Mouse (Mus musculus): Measurements from ENCODE around the gene Procr. TPM values are rescaled to one million over a fixed set of nuclear protein-coding genes. Genes with fewer than 3 reads are reported as not detected.
A peak's percentile ranks its signal among the peaks of the same experiment; 100 is the strongest.

Gene Procr
- polyA plus RNA-seq, 1 experiment, result 9.0 TPM

DNA sequence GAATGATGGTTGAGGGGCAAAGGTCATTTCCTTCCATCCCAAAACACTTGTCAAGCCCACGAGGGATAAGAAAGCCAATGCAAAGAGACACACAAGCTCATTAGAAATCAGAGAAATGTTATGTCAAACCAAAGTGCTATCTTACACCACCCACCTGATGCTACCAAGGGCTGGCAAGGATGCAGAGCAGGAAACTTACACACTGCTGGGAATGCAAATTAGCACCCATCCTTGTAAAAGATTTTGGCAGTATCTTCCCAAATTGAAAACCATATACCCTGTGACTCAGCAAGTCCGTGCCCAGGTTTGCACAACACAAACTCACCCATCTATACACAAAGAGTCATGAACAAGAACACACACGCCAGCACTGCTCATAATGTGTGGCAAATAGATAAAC, 5.4 kb upstream of the Procr start:
- Histone ChIP-seq H3K27ac (ENCODE audit: insufficient read depth, low read length) (no peak overlapping the region), H3K4me1 (ENCODE audit: control insufficient read depth, insufficient read depth, insufficient read length) (no peaks in the 10 kb centered on the region), H3K27me3 (ENCODE audit: control insufficient read depth, insufficient read depth, low read length) (peaks cover 2% of the 10 kb centered on the region; the same call in 1 of the 2 replicates), H3K4me3 (ENCODE audit: extremely low read depth, insufficient read depth, insufficient read length) (no peak overlapping the region), H3K36me3 (ENCODE audit: control insufficient read depth, insufficient read depth, low read length) (no peaks in the 10 kb centered on the region)
- TF ChIP-seq POLR2A (IDR thresholded peaks at IDR 0.05; ENCODE audit: low read depth, low read length) (no peak), CTCF (IDR thresholded peaks at IDR 0.05; ENCODE audit: extremely low read depth, insufficient read depth, insufficient read length, insufficient replicate concordance) (no peak)
- 64% methylated on average over 3 of the region's 3 CpGs for WGBS
- no peak for DNase-seq (ENCODE audit: low read depth in 1 of 2, low spot score in 2 of 2)

DNA sequence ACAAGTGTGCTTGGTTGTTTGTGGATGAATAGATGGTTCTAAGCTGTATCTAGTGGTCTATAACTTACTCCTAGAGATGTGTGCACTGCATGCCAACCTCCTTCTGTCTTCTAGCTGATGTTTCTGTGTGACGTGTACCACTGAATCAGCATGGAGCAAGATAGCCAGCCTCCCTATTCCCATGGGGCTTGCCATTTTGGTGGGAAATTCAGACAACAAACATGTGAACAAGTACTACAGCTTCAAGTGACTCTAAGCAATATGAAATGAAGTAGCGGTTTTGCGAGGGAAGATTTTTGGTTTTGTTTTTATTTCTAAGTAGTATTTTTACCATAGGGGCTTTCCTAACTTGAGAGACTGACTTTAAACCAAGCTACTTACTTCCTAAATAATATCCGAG, 1.5 kb upstream of the Procr start:
- DNase-seq (ENCODE audit: low read depth in 1 of 2, low spot score in 2 of 2), result no peak
- no peak overlapping the region for H3K27ac ChIP-seq (ENCODE audit: insufficient read depth, low read length)
- peaks cover 3% of the 10 kb centered on the region for H3K27me3 ChIP-seq (ENCODE audit: control insufficient read depth, insufficient read depth, low read length)
- no peaks in the 10 kb centered on the region; the same call in 1 of the 2 replicates for H3K4me1 ChIP-seq (ENCODE audit: control insufficient read depth, insufficient read depth, insufficient read length)
- 80% methylated on average over 4 of the region's 4 CpGs for WGBS
- no peaks in the 10 kb centered on the region for H3K36me3 ChIP-seq (ENCODE audit: control insufficient read depth, insufficient read depth, low read length)
- no peak overlapping the region for H3K4me3 ChIP-seq (ENCODE audit: extremely low read depth, insufficient read depth, insufficient read length)
- TF ChIP-seq CTCF (IDR thresholded peaks at IDR 0.05; ENCODE audit: extremely low read depth, insufficient read depth, insufficient read length, insufficient replicate concordance) (no peak), POLR2A (IDR thresholded peaks at IDR 0.05; ENCODE audit: low read depth, low read length) (no peak)

DNA sequence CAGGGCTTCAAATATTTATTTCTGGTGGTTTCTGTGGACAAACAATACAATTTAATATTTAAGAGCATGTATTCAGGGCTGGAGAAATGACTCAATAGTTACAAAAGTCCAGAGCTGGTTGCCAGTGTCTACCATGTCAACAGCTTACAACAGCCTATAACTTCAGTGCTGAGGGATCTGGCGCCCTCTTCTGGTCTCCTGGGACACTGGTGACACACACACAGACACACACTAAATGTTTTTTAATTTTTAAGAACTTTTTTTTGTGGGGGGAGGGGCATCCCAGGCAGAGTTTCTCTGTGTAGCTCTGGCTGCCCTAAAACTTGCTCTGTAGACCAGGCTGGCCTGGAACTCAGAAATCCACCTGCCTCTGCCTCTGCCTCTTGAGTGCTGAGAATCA, 4.8 kb downstream of the Procr start:
- peak; percentile 7 to 25 for DNase-seq (ENCODE audit: low read depth in 1 of 2, low spot score in 2 of 2)

DNA sequence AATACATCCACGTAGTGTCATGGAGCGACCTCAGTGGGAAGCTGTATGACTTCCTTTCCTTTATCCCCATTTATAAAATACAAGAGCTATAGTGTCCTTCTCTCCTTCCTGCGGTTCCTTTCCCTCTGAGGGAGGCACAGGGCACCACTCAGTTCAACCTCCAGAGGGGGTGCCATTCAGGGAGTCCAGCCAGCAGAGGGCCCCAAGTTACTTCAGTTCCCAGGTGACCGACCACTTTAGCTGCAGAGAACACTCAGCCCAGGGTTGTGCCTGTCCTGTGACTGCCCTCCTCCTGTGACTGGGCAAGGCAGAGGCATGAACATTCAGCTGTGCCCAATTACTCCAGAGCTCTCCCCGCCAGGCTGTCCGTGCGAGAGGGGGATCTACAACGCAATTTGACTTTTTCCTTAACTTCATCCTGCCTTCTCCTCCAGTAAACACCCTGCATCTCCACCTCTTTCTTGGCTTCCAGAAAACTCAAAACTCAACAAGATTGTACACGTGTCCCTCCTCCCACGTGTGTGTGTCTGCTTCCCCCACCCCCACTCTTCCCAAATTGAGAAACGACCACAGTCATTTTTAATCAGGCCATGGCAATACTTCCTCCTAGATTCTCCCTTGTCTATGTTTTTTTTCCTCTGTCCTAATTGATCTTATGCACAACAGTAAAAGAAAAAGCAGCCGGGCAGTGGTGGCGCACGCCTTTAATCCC, 6.1 kb downstream of the Procr start:
- TF ChIP-seq CTCF (IDR thresholded peaks at IDR 0.05; ENCODE audit: extremely low read depth, insufficient read depth, insufficient read length, insufficient replicate concordance), result no peak
- no peak for TF ChIP-seq POLR2A (IDR thresholded peaks at IDR 0.05; ENCODE audit: low read depth, low read length)
- Histone ChIP-seq H3K27ac (ENCODE audit: insufficient read depth, low read length) (no peak overlapping the region), H3K27me3 (ENCODE audit: control insufficient read depth, insufficient read depth, low read length) (no peaks in the 10 kb centered on the region; the same call in 1 of the 2 replicates), H3K4me1 (ENCODE audit: control insufficient read depth, insufficient read depth, insufficient read length) (no peaks in the 10 kb centered on the region), H3K36me3 (ENCODE audit: control insufficient read depth, insufficient read depth, low read length) (no peaks in the 10 kb centered on the region), H3K4me3 (ENCODE audit: extremely low read depth, insufficient read depth, insufficient read length) (no peak overlapping the region)
- no peak for DNase-seq (ENCODE audit: low read depth in 1 of 2, low spot score in 2 of 2)
- 62% methylated on average over 14 of the region's 14 CpGs for WGBS

More for the DNA sequence above, 4.8 kb downstream of the Procr start:
- Histone ChIP-seq H3K36me3 (ENCODE audit: control insufficient read depth, insufficient read depth, low read length) (no peaks in the 10 kb centered on the region), H3K27ac (ENCODE audit: insufficient read depth, low read length) (no peak overlapping the region), H3K27me3 (ENCODE audit: control insufficient read depth, insufficient read depth, low read length) (peaks cover 2% of the 10 kb centered on the region), H3K4me1 (ENCODE audit: control insufficient read depth, insufficient read depth, insufficient read length) (no peaks in the 10 kb centered on the region; the same call in 1 of the 2 replicates), H3K4me3 (ENCODE audit: extremely low read depth, insufficient read depth, insufficient read length) (no peak overlapping the region)
- 11% methylated on average over 1 of the region's 1 CpGs for WGBS
- TF ChIP-seq CTCF (IDR thresholded peaks at IDR 0.05; ENCODE audit: extremely low read depth, insufficient read depth, insufficient read length, insufficient replicate concordance), result peak; percentile 19; the same call in 1 of the 2 replicates
- no peak for TF ChIP-seq POLR2A (IDR thresholded peaks at IDR 0.05; ENCODE audit: low read depth, low read length)

DNA sequence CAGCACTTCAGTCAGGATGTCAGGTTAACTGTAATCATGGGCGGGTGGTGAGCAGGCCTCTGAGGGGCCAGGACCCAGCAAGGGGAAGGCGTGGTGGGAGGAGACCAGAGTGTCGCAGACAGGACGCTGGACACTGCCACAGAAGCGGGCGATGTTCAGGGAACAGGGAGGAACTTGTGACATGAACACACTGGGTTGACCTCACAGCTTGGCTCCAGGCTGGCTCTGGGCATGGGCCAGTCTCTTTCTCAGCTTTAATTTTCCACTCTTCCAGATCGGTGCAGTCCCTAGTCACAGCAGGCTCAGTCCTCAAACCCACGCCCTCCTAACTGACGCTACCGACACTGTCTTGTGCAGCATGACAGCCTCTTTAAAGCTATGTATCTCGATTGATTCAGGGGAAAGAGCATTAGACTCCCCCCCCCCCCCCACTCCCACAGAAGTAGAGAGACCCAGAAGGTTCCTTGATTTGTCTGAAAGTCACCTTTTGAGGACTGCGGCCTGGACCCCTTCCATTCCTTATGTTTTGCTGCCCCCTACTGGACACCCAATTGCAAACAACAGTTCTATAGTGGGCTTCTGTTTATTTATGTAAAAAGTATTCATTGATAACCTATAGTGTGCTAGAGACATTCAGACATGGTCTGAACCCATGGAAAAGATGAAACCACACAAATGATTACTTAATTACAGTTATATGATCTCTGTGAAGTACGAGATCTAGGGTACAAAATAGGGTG, 13.9 kb downstream of the Procr start:
- no peaks in the 10 kb centered on the region for H3K36me3 ChIP-seq (ENCODE audit: control insufficient read depth, insufficient read depth, low read length)
- DNase-seq (ENCODE audit: low read depth in 1 of 2, low spot score in 2 of 2), result peak; percentile 43 to 65
- H3K4me3 ChIP-seq (ENCODE audit: extremely low read depth, insufficient read depth, insufficient read length), result no peak overlapping the region
- no peaks in the 10 kb centered on the region for H3K4me1 ChIP-seq (ENCODE audit: control insufficient read depth, insufficient read depth, insufficient read length)
- no peak overlapping the region for H3K27ac ChIP-seq (ENCODE audit: insufficient read depth, low read length)
- WGBS, result 65% methylated on average over 13 of the region's 13 CpGs
- no peaks in the 10 kb centered on the region for H3K27me3 ChIP-seq (ENCODE audit: control insufficient read depth, insufficient read depth, low read length)
- TF ChIP-seq POLR2A (IDR thresholded peaks at IDR 0.05; ENCODE audit: low read depth, low read length) (no peak), CTCF (IDR thresholded peaks at IDR 0.05; ENCODE audit: extremely low read depth, insufficient read depth, insufficient read length, insufficient replicate concordance) (peak; percentile 59; the same call in 1 of the 2 replicates)

DNA sequence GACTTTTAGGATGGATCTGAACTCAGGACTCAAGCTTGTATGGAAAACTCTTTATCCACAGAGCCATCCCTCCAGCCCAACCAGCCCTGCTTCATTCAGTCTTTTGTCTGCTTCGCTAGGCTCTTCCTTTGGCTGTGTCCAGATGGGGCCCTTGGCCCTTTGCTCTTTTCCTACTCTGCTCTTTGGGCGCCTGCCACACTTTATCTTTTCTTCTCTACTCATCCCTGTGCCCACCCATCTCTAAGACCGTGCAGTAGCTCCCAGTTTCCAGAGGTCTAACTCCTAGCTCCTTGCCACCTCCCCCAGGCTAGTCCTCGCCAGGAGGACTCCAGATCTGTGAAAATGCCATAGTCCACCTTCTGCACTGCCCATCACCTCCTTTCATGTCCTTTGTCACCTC, 22.7 kb downstream of the Procr start:
- DNase-seq (ENCODE audit: low read depth in 1 of 2, low spot score in 2 of 2), result no peak
- Histone ChIP-seq H3K4me3 (ENCODE audit: extremely low read depth, insufficient read depth, insufficient read length) (no peak overlapping the region), H3K36me3 (ENCODE audit: control insufficient read depth, insufficient read depth, low read length) (no peaks in the 10 kb centered on the region), H3K4me1 (ENCODE audit: control insufficient read depth, insufficient read depth, insufficient read length) (no peaks in the 10 kb centered on the region), H3K27me3 (ENCODE audit: control insufficient read depth, insufficient read depth, low read length) (peaks cover 21% of the 10 kb centered on the region), H3K27ac (ENCODE audit: insufficient read depth, low read length) (no peak overlapping the region)
- 72% methylated on average over 4 of the region's 4 CpGs for WGBS
- no peak for TF ChIP-seq CTCF (IDR thresholded peaks at IDR 0.05; ENCODE audit: extremely low read depth, insufficient read depth, insufficient read length, insufficient replicate concordance)
- TF ChIP-seq POLR2A (IDR thresholded peaks at IDR 0.05; ENCODE audit: low read depth, low read length), result no peak

Measured in spleen, adult 2 months (tissue).